Mouse (Mus musculus): ENCODE results near the gene Btg1.

DNA sequence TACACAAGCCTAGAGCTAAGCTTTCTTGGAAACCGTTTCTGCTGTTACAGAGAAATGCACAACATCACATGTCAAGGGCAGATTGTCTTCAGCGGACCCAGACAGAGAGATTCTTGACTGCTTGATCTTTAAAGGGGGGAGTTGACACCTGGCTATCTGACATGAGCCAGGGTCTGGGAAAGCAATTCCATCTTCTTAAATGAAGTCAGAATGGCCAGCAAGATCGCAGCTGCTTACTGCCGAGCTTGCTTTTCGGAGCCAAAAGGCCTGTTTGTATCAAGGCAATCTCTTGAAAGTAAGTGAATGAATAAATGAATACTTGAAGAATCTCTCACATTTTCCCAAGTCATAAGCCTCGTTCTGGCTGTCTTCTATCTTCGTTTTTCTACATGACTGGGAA lies 36.6 kb upstream of the Btg1 start:
- TF ChIP-seq CTCF (IDR thresholded peaks at IDR 0.05; ENCODE audit: control insufficient read depth, insufficient read depth, insufficient replicate concordance, low read depth, low read length), result no peak
- no peak for TF ChIP-seq POLR2A (IDR thresholded peaks at IDR 0.05; ENCODE audit: control insufficient read depth, low read depth, low read length)
